Mouse (Mus musculus): ENCODE measurements around the gene Atf3. TPM values are rescaled to one million over a fixed set of nuclear protein-coding genes. Genes with fewer than 3 reads are reported as not detected.
A peak's percentile ranks its signal among the peaks of the same experiment; 100 is the strongest.
"Not testable (repeated sequence)": the region's sequence is repeated elsewhere in the genome, so short reads cannot be mapped to it uniquely, and the experiment has no call there.

Gene Atf3
- total RNA-seq, 2 experiments from 2014 or later: 1.6 to 1.7 TPM

DNA sequence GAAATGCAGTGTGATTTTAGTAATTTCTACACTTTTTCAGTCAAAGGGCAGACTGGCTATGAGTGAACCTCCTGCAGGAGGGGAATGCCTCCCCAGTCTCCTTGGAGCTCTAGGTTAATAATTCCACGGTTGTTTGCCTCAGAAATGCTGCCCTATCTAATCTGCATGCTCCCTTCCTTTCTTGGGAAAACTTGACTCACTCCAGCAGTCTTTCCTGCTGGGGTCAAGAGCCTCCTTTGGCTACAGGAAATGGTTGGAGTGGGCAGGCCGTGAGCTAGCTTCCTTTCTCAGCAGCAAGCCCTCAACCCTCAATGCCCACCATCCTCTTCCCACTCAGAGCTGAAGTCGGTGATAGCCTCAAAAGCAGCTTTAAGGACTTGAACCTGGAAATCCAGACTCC lies 63.5 kb downstream of the Atf3 start:
- no peak for DNase-seq (ENCODE audit: low spot score in 2 of 2)

DNA sequence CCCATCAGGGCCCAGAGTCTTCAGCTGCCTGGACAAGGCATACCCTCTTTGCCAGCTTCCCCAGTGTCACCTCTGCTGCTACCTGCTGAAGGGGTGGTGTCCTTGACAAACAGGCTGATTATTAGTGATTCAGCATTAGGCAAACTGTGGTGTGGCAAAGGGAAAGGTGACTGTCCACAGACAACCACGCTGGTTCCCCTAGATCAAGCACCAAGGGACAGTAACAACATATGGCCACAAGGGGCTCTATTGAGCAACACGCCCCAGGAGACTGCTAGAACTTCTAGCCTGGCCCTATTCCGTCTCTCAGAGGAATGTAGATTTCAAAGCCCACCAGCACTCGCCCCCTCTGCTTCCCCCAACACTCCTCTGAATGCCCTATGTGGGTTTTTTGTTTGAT lies 64.8 kb downstream of the Atf3 start:
- DNase-seq (ENCODE audit: low spot score in 2 of 2): peak in 1 of 2 experiments; percentile 51

GRCm38 (mm10) chr1:191150924-191151605 lies 66.8 kb downstream of the Atf3 start:
- DNase-seq (ENCODE audit: low spot score in 2 of 2): no peak

- DNase-seq (ENCODE audit: low spot score in 2 of 2): not testable (repeated sequence)
Observed at GRCm38 (mm10) chr1:191149489-191149888, 68.3 kb downstream of the Atf3 start.

DNA sequence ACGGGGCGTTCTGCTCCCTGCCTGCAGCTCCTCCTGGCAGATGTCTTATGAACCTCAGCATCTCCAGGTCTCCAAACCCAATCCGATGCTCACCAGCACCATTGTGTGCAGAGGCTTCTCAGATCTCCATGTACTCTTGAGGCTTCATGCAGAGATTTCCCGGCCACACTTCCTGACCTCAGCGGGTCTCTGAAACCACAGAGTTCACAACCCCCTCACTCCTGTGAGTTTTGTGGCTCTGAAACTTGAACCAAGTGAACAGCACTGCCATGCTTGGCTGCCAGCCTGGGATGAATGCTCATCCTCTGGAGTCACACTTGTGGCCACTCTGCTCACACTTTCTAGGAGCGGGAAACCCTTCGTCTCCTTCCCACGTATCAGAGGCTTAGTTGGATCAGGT lies 76.9 kb downstream of the Atf3 start:
- DNase-seq (ENCODE audit: low spot score in 2 of 2): no peak

DNA sequence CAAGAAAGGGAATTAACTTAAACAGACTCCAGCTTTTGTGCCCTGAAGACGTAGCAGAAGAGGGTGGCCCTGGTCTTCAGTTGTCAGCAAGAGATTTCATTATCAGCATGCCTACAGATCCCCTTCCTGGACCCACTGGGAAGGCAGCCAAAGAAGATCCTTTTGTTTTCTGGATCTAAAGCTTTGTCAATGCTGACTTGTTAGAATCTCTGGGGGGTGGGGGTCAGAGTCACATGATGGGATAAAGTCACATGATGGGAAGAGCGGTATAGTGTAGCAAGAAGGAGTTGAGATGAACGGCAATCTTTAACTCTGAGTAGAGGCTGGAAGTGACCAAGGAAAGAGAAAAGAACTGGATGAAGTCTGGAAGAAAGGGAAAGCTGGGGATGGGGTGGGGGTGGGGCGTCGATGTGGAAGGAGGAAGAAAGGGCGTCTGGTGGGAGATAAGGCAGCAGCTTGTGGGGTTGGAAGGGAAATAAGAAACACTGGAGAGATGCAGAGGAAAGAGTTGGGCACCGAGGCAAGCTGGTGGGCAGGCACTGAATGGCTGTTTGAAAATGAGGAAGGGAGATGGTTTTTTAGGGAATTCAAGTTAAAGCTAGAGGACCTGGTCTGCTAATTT lies 78.9 kb downstream of the Atf3 start:
- DNase-seq (ENCODE audit: low spot score in 2 of 2): no peak

DNA sequence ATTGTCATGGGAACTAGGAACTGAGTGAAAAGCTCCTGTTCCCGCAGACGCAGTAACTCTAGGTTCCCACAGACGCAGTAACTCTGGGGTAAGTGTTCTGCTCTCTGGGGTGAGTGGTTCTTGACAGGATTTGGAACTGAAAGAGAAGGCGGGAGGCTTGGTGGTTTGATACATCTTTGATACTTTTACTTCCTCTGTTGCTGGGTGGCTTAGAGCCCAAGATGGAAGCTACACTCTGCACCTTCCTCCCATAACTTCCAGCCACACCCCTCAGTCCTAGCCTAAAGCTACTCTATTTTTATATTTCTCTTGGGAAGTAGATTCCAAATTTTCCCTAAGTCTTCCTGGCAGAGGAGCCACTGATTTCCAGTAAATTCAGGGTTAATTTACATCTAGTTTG lies 79.4 kb downstream of the Atf3 start:
- no peak for DNase-seq (ENCODE audit: low spot score in 2 of 2)

DNA sequence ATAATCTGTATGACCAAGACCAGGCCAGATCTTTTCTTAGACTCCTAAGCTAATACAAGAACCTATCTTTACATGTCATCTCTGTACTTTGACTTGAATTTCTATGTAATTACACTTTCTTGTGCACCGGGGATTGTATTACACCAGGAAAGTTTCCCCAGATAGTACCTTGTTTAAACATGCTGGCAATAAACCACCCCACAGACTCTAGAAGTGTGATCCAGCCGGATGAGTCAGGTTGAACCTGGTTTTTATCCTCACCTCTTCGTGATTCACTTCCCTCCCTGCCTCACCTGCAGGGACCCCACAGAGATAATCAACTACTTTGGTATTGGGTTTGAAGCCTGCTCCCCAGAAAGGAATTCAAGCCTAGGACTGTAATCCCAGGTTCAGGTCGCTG lies 82.4 kb downstream of the Atf3 start:
- DNase-seq (ENCODE audit: low spot score in 2 of 2): no peak

GRCm38 (mm10) chr1:191132934-191133333 lies 84.9 kb downstream of the Atf3 start:
- no peak for DNase-seq (ENCODE audit: low spot score in 2 of 2)

DNA sequence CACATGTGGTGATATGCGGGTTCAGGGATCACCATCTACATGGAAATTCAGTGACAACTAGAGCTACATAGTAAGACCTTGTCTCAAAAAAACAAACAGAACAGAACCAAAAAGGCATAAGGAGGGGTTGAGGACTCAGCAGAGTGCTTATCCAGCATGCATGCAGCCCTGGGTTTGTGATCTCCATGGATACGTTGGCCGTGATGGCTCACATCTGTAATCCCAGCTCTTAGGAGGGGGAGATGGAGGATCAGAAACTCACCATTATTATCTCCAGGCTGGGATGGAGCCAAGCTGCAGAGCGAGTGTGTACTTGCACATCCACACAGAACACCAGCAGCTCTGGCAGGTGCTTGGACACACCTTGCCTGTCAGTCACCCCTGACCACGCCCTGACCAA lies 85.6 kb downstream of the Atf3 start:
- DNase-seq (ENCODE audit: low spot score in 2 of 2): no peak

DNA sequence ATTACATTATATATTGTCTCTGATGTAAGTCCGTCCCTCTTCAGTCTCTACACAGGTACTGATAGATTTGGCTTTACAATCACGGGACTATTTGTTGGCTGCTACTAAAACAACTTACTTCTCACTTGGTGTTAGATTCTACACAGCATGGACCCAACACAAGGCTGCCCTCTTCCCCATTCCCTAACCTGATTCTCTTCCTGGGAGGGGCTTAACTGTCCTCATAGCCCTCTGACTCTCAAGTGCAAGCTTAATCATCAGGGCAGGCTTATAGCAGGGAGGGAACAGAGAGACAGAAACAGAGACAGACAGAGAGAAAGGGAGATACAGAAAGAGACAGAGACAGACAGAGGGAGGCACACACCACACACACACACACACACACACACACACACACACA lies 86.1 kb downstream of the Atf3 start:
- no peak for DNase-seq (ENCODE audit: low spot score in 2 of 2)

DNA sequence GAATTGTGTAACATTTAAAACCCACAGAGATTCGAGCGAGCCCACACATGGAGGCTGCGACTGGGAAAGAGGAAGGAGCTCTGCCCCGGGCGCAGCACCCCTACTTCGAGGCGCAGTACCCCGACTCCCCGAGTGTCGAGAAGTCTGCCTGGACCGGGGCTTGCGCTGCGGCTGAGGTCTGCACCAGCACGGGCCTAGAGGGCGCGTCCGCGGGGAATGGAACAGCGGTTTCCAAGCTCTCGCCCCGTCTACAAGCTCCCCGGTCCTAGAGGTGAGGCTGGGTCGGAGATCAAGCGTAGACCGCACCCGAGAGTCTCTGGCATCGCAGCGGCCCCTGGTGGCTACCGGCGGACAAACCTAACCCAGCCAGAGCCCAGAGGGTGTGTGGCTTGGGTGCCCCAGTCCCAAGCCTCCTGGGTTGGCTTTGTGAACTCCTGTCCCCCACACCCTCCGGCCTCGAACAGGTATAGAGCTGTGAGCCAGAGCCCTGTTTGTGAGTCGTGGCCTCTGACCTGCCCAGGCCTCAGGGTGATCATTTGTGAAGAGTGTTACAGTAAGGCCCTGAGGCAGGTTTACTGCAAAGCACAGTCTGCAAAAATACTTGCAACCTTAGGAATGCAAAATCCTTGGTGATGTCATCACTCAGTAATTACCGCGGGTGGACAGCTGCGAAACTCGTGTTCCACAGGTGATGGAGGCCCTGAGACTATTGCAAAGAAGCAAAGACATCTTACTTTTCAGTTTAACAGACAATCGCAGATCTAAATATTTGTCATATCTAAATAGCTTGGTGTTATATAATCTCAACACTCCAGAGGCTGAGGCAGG lies 91.8 kb downstream of the Atf3 start:
- DNase-seq (ENCODE audit: low spot score in 2 of 2): peak in 1 of 2 experiments; percentile 30

DNA sequence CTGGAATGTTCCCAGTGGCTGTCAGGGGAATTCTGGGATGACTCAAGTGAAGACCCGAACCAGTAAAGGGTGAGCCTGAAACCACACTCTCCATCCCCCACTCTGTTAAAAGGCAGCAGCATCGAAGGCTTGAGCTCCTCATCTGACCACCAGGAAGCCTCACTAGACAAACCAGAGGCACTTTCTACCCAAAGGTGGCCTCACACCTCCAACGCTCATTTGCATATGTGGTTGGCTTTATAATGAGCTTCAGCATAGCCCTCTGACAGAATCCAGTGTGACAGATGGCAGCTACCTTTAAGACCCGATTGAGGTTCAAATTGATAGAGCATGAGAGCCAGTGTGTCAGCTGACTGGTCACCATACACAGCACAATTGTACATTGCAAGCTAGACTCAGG lies 93.6 kb downstream of the Atf3 start:
- DNase-seq (ENCODE audit: low spot score in 2 of 2): no peak

DNA sequence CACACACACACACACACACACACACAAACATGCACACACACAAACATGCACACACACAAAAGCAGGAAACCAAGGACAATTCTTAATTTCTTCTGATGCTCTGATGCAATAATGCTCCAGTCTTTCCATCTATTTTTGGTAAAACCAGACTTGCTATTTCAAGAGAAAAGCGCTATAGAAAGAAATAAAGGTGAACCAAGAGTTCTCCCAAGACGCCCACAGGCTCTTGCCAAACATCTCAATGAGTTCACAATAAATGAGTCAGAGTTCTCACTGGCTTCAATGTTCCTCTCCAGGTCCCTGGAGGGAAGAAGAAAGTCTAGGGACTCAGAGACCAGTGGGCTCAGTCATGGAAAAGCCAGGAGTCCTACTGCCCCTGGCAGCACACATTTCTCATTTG lies 94.1 kb downstream of the Atf3 start:
- no peak for DNase-seq (ENCODE audit: low spot score in 2 of 2)

- peak in 1 of 2 experiments; percentile 16 for DNase-seq (ENCODE audit: low spot score in 2 of 2)
Observed at GRCm38 (mm10) chr1:191122744-191123143, 95.1 kb downstream of the Atf3 start.

Other genes starting within 250 kb of the Atf3 start
- 1 to 10 TPM; 1.4 to 1.5 TPM for gene Vash2, start 238.7 kb downstream of the Atf3 start, total RNA-seq (2021)
- 10 to 100 TPM; 15.3 to 15.8 TPM for gene Flvcr1, start 191.9 kb downstream of the Atf3 start, total RNA-seq (2021)
- gene Spata45, start 181.4 kb downstream of the Atf3 start, total RNA-seq (2021): not detected
- gene Tatdn3, start 155.1 kb downstream of the Atf3 start, total RNA-seq (2021): 10 to 100 TPM; 29.7 to 34.5 TPM
- gene Nsl1, start 155.0 kb downstream of the Atf3 start, total RNA-seq (2021): under 1 TPM; 0.62 to 0.86 TPM
- 1 to 10 TPM; 1.2 to 2.3 TPM for gene Batf3, start 120.2 kb downstream of the Atf3 start, total RNA-seq (2021)
- gene Fam71a, start 53.2 kb downstream of the Atf3 start, total RNA-seq (2021): not detected
- gene Nenf, start 100.2 kb upstream of the Atf3 start, total RNA-seq (2021): 10 to 100 TPM; 72.9 to 74.4 TPM
- 1 to 10 TPM; 8.4 to 8.6 TPM for gene Tmem206, start 107.9 kb upstream of the Atf3 start, total RNA-seq (2021)
- 10 to 100 TPM; 74.6 to 79.3 TPM for gene Ppp2r5a, start 185.2 kb upstream of the Atf3 start, total RNA-seq (2021)